Mouse (Mus musculus): ENCODE data around the gene Tmem266.

The Tmem266 gene

GRCm38 (mm10) chr9:55326515-55327233 lies at the start of gene Tmem266, which contains the start of gene Nrg4:
Gene Tmem266, plus strand, starts transcription at chr9:55326913.
Gene Nrg4, minus strand, starts transcription at chr9:55326844.
- DNase-seq (ENCODE audit: low spot score in 2 of 2) = peak; percentile 64 to 69

- no peak for DNase-seq (ENCODE audit: low spot score in 2 of 2)
Observed at GRCm38 (mm10) chr9:55277562-55277961, 49.2 kb upstream of the Tmem266 start.

GRCm38 (mm10) chr9:55279114-55279825 lies 47.4 kb upstream of the Tmem266 start:
- DNase-seq (ENCODE audit: low spot score in 2 of 2) = no peak

GRCm38 (mm10) chr9:55283516-55283915 lies 43.2 kb upstream of the Tmem266 start:
- DNase-seq (ENCODE audit: low spot score in 2 of 2) = no peak

- DNase-seq (ENCODE audit: low spot score in 2 of 2) = no peak
Observed at GRCm38 (mm10) chr9:55285197-55285596, 41.5 kb upstream of the Tmem266 start.

- DNase-seq (ENCODE audit: low spot score in 2 of 2) = no peak
Observed at GRCm38 (mm10) chr9:55289475-55290198, 37.1 kb upstream of the Tmem266 start.

GRCm38 (mm10) chr9:55291966-55292365 lies 34.7 kb upstream of the Tmem266 start:
- DNase-seq (ENCODE audit: low spot score in 2 of 2) = no peak

- DNase-seq (ENCODE audit: low spot score in 2 of 2) = no peak
Observed at GRCm38 (mm10) chr9:55296221-55296620, 30.5 kb upstream of the Tmem266 start.

- no peak for DNase-seq (ENCODE audit: low spot score in 2 of 2)
Observed at GRCm38 (mm10) chr9:55307066-55307465, 19.6 kb upstream of the Tmem266 start.

- no peak for DNase-seq (ENCODE audit: low spot score in 2 of 2)
Observed at GRCm38 (mm10) chr9:55307557-55307956, 19.2 kb upstream of the Tmem266 start.

GRCm38 (mm10) chr9:55308455-55308854 lies 18.3 kb upstream of the Tmem266 start:
- DNase-seq (ENCODE audit: low spot score in 2 of 2) = no peak

GRCm38 (mm10) chr9:55311560-55311959 lies 15.2 kb upstream of the Tmem266 start:
- peak; percentile 54 to 74 for DNase-seq (ENCODE audit: low spot score in 2 of 2)

- DNase-seq (ENCODE audit: low spot score in 2 of 2) = no peak
Observed at GRCm38 (mm10) chr9:55313619-55314261, 13.0 kb upstream of the Tmem266 start.

GRCm38 (mm10) chr9:55322641-55323040 lies 4.1 kb upstream of the Tmem266 start:
- no peak for DNase-seq (ENCODE audit: low spot score in 2 of 2)

GRCm38 (mm10) chr9:55324085-55324484 lies 2.6 kb upstream of the Tmem266 start:
- DNase-seq (ENCODE audit: low spot score in 2 of 2) = no peak

GRCm38 (mm10) chr9:55324516-55324915 lies 2.2 kb upstream of the Tmem266 start:
- no peak for DNase-seq (ENCODE audit: low spot score in 2 of 2)

- no peak for DNase-seq (ENCODE audit: low spot score in 2 of 2)
Observed at GRCm38 (mm10) chr9:55325061-55325460, 1.7 kb upstream of the Tmem266 start.

- DNase-seq (ENCODE audit: low spot score in 2 of 2) = no peak
Observed at GRCm38 (mm10) chr9:55325564-55326514, 874 bp upstream of the Tmem266 start.

- no peak for DNase-seq (ENCODE audit: low spot score in 2 of 2)
Observed at GRCm38 (mm10) chr9:55327234-55327615, 512 bp downstream of the Tmem266 start.

GRCm38 (mm10) chr9:55328151-55328918 lies 1.6 kb downstream of the Tmem266 start:
- no peak for DNase-seq (ENCODE audit: low spot score in 2 of 2)
